Mouse (Mus musculus) lung, postnatal 4 days (tissue): ENCODE results near the gene Gm9970.

ENCODE experiments used
- DNase-seq, 2 experiments: peaks; one replicate each; pipeline ENCODE4 v3.0.0; 2021

The Gm9970 gene

DNA sequence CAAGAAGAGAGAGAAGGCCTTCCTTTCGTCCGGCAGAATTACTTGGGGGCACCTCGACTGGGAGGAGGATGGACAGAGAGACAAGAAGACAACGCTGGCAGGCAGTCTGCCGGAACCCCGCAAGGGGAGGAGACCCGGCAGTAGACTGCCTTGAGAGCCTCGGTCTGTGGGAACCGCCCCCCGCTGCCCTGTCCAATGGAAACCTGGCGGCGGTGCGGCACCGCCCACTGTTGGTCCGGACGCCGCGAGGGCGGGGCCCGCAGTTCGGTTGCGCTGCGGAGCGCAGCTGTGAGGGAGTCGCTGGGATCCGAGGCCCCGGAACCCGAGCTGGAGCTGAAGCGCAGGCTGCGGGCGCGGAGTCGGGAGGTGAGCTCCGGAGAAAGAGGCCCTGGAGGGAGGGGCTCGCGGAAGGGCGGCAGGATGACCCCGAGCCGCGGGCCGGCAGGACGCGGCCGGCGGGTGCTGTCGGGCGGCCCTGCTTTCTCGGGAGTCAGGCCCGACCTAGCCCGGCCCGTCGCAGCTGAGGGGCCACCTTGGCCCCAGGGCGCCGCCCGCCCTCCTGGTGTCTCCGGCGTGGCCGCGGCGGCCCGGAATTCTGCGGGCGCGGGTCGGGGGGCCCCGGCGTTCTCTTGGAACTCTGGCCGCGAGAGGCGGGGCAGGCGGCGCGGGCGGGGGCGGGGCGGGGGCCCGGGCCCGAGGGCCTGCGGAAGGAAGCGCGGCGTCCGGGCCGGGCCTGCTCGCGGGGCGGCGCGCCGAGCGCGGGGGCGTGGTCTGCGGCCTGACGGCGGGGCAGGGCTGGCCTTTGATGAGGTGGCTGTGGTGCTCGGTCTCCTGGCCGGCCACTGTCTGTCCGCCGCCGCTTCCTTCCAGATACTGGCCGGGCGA, at the start of gene Gm9970, which contains the start of gene Nrbp1:
Gm9970 (minus strand) TSS at position 596 of the 885 bp plus-strand sequence.
Nrbp1 (plus strand) TSS at position 228 of the 885 bp plus-strand sequence.
- peak; percentile 97 to 99 for DNase-seq

DNA sequence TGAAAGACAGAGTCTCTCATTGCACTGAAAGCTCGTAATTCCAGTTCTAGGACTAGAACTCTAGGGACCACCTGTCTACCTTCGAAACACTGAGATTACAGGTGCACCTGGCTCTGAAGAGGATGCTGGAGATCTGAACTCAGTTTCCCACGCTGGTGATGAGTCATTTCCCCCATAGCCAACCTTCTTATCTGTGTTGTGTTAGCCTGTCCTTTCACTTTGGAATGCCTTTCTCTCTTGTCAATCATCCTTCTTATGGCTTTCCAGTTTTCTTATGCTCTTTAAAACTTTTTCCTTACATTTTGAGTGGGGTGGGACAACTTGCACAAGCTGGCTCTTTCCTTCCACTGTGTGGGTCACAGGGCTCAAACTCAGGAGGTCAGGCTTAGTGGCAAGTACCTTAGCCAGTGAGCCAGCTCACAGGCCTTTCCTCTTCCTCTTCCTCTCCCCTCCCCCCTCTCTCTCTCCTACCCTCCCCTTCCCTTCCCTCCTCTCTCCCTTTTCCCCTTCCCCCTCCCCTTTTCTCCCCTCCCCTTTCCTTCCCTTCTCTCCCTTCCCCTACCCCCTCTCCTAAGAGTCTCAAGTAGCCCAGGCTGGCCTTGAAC, 48.7 kb upstream of the Gm9970 start:
- no peak for DNase-seq

DNA sequence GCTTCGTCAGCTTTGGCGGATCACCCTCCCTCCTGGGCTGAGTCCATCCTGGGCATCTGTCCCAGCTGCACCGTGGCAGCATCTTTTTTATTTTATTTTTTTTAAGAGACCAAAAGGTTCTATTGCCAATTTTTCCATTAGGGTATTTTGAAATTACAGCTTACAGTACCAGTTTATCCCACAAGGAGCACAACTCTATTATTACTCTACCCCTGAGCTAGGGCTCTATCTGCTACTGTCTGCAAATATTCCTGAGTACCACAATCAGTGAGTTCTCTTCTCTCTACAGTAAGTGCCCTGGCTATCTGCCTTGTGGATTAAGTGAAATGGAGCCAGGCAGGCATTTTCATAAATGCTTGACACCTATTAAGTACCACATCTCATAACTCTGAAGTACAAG, 47.6 kb upstream of the Gm9970 start:
- no peak for DNase-seq

DNA sequence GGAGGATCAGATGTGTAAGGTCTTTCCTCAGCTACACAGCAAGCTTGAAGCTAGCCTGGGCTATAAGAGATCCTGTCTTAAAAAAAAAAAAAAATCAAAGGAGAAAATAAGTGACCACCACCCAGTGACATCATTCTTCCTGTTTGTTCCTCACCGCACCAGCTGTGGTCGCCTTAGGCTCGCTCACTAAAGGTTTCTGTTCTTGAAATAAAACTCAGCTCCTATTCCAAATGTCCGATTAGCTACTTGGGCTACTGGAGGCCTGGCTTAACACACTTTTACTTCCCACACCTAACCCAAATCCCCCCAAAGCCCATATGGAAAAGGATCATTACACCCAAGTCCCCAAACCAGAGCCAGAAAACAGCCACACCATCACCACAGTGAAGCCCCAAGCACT, 47.2 kb upstream of the Gm9970 start:
- no peak for DNase-seq

DNA sequence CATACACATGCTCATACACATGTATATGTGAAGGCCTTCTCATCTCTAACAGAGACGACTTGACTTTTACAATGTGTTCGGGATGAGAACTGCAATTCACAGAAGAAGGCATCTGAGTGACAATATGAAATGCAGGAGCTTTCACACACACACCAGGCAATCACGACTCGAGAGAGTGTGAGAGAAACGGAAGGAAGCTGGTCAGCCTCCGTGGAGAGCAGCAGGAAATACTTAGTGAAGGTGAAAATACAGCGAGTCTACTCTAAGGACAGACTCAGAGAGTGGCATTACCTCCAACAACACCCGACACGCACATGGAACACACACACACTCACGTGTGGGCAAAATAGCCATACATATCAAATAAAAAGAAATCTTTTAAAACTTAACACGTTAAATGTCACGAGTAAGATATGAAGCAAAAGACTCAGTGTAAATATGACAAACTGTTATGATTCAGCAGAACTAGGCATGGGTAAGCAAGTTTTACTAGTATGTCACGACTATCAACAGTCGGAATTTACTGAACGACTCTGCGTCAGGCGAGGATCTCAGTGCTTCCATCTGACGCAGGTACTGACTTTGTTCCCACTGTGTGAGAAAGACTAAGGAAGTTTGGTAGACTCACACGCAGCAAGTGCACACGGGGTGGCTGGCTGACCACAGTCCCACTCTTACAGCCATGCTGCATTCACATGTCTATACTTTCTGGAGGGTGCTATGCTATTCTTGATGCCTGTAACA, 38.4 kb upstream of the Gm9970 start:
- no peak for DNase-seq

DNA sequence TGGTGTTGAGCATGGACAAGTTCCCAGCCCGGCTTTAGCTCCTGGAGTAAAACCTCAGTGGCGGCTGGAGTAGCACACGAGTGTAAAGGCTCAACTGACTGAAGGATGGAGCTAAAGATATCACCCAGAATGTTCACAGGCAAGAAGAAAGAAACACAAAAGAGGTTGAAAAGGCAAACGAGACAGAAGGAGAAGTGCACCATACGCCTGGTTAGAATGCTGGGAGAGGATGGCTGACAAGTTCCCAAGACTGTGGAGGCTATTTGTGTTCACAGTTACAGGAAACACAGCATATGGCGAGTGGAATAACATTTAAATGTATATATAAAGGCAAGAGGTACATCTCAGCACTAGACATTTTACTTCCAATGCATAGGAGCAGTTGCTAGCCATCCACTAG, 32.0 kb upstream of the Gm9970 start:
- no peak for DNase-seq

DNA sequence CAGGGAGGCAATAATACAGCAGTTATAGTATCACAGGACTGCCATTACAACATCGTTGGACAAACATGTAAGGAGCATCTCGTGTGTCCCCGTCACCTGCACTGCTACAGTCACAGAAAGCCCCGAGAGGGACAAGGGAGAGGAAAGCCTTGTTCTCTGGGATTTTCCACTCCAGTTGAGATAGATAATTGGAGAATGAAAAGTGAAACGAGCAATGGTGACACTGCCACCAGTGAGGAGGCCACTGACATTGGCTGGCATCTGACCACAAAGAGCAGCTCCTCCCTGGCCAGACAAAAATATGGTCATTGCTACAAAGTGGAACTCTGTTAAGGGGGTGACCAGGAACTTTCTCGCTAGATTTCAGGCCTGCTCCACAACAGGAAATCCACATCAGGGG, 26.7 kb upstream of the Gm9970 start:
- no peak for DNase-seq

DNA sequence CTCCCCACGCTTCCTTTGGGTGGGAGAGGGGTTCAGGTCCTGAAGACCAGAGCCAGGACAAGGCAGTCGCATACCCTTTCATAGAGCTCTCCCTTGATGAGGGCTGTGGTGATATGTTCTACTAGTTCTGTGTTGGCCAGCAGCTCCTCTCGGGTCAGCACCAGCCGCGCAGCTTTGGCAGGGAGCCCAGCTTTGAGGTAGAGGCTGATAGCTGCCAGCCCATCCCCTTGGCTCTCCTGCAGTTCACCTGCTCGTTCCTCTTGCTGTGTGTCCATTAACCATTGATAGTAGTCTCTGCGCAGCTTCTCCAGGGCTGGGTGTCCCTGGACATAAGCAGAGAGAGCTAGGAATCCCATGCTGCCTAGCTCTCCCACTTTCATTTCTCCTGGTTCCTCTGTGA, 25.1 kb upstream of the Gm9970 start:
- no peak for DNase-seq

DNA sequence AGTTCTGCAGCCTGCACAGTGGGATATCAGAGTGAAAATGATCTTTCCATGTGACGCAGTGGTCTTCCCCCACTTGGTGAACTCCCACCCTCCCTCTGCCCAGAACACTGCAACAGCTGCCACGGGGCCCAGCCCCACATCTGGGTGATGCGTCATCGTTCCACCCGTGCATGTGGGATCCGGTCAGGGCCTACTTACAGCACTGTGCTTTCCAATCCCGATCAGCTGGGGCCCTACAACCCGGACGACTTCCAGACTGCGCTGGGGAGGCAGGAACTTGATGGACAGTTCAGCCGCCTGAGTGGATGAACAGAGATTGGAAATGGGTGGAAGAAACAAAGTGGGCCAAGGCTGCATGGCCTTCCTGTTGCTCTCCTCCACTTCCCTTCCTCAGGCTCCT, 16.6 kb upstream of the Gm9970 start:
- no peak for DNase-seq

DNA sequence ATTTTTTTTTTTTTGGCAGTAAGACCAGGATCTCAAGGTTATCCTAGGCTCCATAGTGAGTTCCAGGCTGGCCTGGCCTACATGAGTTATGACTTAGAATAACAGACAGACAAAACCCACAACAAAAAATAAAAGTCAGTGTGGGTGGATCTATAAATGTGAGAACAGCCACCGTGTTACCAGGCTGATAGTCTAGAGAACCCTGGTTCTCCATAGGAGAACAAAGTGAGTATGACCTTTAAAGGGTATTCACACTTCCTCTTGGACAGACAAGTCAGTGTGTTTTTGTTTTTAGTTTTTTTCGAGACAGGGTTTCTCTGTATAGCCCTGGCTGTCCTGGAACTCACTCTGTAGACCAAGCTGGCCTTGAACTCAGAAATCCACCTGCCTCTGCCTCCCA, 14.9 kb upstream of the Gm9970 start:
- DNase-seq = no peak

DNA sequence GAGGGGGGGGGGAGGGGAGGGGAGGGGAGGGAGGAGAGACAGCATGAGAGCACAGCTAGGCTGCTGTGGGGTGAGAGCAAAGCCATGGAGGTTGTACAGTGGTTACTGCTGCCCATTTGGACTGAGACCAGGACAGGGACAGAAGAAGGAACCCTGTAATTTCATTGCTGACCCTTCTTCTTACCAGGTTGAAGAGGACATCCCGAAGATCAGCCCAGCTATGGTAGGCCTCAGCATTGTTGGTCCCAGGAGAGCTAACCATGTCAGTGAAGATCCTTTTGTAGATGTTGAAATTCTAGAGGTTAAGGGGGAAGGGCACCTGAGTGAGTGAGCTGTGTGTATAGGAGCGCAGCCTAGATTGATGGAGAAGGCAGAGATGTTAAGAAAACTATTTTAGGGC, 14.3 kb upstream of the Gm9970 start:
- no peak for DNase-seq

DNA sequence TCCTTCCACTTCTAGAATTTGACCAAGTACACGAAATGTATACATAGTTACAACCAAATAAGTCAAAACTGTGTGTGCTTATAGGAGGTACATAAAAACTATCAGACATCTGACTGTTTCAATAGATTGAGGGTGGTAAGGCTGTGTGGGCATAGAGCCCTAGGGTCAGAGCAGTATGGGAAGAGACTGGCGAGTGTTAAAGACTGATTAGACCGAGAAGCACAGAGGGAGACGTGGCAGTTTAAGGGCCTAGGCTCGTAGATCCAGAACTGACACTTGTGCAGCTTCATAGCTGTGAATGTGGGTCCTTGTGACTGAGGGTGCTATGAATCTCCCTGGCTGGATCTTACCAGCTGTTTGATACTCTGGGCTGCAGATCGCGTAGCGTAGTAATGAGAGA, 13.9 kb upstream of the Gm9970 start:
- no peak for DNase-seq

DNA sequence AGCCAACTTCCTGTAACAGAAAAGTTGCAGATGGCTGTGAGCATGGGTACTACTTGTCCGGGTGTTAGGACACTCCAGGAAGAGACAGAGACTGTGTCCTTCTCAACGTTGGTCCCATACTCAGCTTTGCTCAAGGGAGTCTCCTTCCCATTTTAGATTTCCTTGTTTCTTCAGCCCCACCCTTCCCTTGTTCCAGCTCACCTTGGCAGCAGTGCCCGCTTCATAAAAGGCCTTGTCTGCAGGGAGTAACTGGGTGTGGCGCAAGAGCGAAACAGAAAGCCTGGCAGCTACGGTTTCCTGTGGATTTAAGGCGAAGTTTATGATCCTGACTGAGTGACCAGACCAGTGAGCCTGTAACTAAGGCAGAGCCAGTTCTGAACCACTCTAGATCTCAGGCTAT, 13.4 kb upstream of the Gm9970 start:
- peak; percentile 71 to 77 for DNase-seq

DNA sequence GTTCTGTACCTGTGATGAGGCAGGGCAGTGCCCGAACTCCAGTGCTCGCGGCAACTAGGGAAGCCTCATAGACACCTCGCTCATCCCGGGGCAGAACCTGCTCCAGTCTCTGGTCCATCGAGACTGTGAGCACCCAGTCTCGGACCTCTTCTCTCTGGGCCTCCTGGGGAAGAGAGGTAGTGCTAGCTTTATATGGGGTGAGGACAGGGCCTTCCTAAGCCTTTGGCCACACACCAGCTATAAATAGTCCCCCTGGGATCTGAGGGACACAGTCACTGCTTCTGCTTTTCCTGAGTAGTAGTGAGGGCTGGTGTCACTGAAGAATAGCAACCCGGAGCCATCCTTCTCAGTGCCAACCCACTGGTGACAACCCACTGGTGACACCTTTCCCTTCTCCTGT, 12.8 kb upstream of the Gm9970 start:
- no peak for DNase-seq

DNA sequence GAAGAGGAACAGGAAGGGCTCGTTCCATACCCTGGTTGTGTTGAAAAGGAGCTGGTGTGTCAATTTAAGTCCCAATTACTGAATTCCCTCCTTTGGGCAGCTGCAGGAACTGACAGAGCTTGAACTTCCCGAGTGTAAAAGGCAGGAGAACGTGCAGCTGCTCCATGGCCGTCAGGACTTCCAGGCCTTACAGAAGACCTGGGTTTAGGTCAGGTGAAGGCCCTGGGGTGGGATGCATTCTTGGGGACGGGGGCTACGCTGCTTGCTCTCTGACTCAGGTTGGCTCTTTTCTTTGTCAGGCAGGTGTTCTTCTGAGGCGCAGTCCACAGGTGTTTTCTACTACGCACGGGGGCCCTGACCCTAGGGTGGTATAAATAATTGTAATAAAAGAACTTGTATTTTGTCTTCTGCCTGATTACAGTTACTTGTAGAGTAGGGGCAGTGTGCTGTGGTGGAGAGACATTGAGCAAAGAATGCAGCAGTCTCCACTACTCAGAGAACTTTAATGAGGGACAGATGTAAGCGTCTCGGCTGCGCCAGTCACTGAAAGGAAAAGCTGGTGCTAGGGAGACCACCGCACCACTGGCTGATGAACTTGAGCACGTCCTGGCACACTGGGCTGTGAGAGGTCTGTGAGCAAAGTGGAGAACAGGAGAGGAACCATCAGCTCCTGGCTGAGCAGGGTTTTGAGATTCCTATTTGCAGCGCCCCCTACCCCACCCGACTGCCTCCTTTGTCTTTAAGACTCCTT, 11.9 kb upstream of the Gm9970 start:
- no peak for DNase-seq

DNA sequence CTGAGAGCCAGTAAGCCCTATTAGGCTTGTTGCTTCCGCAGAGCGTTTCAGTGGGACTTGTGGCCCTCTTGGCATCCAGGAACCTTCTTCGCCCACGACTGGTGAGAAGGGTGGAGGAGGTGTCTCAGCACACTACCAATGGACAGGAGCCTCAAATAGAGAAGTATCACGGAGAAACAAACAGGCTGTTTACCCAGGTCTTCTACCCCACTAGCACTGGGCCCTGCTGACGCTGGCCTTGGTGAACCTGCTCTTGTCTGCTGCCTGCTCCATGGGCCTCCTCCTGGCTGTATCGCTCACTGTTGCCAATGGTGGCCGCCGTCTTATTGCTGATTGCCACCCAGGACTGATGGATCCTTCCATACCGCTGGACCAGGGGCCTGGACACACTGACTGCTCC, 11.1 kb upstream of the Gm9970 start:
- no peak for DNase-seq

DNA sequence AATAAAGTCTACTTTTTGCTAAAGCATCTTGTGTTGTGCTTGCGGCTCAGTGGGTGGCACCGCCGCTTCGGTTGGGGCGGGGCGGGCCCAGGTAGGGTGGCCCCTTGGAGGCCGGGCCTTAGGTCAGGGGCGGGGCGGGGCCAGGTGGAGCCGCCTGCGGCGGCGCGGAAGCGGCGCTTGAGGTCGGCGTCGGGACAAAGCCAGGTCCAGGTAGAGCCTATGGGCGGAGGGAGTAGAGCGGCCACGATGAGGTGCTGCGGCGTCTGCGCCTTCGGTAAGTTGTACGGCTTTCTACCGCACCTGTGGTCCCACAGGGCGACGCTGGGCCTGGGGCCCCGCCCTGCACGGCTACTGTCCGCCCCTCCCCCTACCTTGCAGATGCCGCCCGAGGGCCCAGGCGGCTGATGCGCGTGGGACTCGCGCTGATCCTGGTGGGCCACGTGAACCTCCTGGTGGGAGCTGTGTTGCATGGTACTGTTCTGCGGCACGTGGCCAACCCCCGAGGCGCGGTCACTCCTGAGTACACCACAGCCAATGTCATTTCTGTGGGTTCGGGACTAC, 10.6 kb upstream of the Gm9970 start, which contains the start of gene Krtcap3:
Krtcap3 (plus strand) TSS at position 151 of the 561 bp plus-strand sequence.
- peak; percentile 74 to 86 for DNase-seq

DNA sequence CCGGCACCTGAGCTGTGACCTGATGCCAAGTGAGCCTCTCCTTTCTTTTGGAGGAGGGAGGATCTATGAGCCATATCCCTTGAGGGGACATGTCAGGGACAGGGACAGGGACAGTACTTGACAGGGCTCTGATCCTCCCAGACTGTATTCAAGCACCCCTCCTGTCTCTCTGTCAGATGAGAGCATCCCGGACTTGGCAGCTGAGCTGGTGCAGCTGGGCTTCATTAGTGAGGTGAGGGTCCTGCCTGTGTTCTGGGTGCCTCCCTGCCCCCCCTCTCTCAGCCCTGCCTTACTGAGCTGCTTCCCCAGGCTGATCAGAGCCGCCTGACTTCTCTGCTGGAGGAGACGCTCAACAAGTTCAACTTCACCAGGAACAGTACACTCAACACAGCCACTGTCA, 9.7 kb upstream of the Gm9970 start:
- no peak for DNase-seq

DNA sequence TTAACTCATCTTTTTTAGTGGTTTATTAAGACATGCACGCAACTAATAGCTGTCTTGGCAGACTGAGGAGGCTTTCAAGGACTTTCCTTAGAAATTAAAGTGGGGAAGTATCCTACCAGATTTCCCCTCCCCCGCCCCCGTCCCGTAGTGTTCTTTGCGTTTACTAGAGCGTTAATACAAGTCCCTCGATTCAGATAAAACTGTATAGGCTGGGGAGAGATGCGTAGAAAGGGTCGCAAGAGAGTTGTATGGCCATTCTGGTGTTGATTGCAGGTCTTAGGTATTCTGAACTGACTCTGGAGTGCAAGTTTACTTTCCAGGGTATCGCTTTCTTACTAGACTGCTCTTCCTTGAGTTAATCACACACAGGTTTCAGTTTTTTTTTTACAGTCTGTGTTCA, 1.2 kb upstream of the Gm9970 start:
- DNase-seq = no peak

DNA sequence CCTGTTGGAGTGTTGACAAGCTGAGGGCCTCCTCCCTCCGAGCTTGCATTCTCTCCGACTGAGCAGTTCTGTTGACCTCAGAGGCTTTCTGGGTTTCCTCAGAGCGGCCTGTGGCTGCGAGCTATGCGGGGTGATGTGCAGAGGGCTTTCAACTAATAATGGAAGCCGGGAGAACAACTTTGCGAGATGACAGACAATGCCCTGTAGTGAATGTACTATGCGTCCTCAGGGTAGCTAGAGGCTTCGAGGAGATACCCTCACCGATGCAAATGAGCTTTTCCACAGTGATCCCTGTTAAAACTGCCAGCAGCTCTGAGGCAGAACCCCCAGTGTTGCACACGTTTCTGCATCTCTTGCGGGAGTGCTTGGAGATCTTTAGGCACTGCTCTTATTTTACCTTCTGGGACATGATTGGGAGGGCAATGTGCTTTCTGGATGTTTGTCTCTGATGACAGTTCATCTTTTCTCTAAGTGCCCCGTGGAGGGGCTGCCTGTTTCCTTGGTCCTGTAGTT, 546 bp upstream of the Gm9970 start:
- no peak for DNase-seq

DNA sequence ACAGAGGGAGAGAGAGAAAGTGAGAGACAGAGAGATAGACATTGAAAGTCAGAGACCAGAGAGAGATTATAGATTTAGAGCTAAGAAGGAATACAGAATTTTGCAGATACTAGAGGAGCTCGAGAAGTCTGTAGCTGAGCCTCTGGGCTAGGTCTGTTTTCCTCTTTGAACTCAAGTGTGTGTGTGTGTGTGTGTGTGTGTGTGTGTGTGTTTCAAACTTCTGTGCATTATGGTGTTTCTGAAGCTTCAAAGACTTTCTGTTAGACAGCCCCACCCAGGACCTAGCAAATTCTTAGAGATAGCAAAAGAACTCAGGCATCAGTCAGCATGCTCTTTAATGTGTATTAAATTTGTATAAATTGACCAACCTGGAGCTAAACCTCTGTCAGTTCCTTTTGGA, 14.4 kb downstream of the Gm9970 start:
- DNase-seq = no peak

DNA sequence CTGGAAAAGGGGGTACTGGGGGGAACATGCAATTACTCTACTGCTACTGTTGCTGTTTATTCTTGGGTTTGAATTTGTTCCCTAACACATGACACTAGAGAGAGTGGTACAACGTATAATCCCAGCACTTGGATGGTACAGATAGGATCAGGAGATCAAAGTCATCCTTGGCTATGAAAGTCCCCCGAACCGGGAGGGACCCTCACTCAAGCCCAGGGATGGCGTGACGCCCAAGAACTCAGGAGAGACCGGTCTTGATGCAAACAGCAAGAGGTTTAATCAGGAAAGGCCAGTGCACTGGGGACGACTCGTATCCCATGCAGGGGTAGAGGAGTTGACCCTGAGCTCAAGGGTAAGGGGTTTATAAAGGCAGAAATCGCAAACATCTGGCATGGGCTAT, 18.3 kb downstream of the Gm9970 start:
- no peak for DNase-seq
